In the genomic region with DNA sequence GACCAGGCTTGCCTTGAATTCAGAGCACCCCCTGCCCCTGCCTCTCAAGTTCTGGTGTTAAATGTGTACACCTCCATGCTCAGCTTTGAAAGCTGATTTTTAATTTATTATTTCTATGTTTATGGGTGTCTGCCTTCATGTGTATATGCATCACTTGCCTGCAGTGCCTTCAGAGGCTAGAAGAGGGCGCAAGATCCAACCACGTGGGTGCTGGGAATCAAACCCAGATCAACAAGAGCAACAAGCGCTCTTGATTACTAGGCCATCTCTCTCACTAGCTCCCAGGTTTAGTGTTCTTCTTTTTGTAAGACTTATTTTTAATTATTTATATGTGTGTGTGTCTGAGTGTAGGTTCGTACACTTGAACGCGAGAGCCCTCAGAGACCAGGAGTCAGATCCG, we compare ENCODE assay signal across 33 mouse cellular contexts. TPM values are rescaled to one million over a fixed set of nuclear protein-coding genes. Genes with fewer than 3 reads are reported as not detected.
"Had no signal": no experiment of that assay in that cellular context is flagged by ENCODE, and none has a peak within 500 bp of the region (broad histone marks: within the 10 kb centered on the region; RNA-seq: fewer than 3 reads in every experiment).

No protein-coding gene starts in this region.

- H3K9me3 ChIP-seq: heart, embryonic 10.5 days; heart, embryonic 15.5 days; hindbrain, embryonic 13.5 days; hindbrain, embryonic 15.5 days; kidney, embryonic 15.5 days; limb, embryonic 13.5 days; limb, embryonic 15.5 days; liver, embryonic 13.5 days; liver, embryonic 15.5 days had no signal

- H3K4me1 ChIP-seq: heart, embryonic 13.5 days; heart, embryonic 15.5 days; hindbrain, embryonic 13.5 days; hindbrain, embryonic 15.5 days; limb, embryonic 13.5 days; limb, embryonic 15.5 days had no signal

- H3K27ac ChIP-seq: gastrocnemius, adult 2 months; heart, embryonic 10.5 days; heart, embryonic 13.5 days; heart, embryonic 15.5 days; hindbrain, embryonic 13.5 days; hindbrain, embryonic 15.5 days; hindbrain, postnatal 0 days; kidney, embryonic 15.5 days; kidney, postnatal 0 days; limb, embryonic 13.5 days; limb, embryonic 15.5 days; liver, embryonic 13.5 days; liver, embryonic 15.5 days had no signal

- ATAC-seq: hindbrain, postnatal 0 days; intestine, embryonic 16.5 days had no signal

- H3K4me2 ChIP-seq: heart, embryonic 13.5 days; heart, embryonic 15.5 days; hindbrain, embryonic 13.5 days; hindbrain, embryonic 15.5 days; kidney, embryonic 15.5 days; limb, embryonic 13.5 days; limb, embryonic 15.5 days; liver, embryonic 13.5 days; liver, embryonic 15.5 days had no signal

- H3K27me3 ChIP-seq: heart, embryonic 13.5 days; heart, embryonic 15.5 days; hindbrain, embryonic 13.5 days; hindbrain, embryonic 15.5 days; kidney, embryonic 15.5 days; limb, embryonic 13.5 days; limb, embryonic 15.5 days; liver, embryonic 13.5 days; liver, embryonic 15.5 days had no signal

- H3K9ac ChIP-seq: heart, embryonic 13.5 days; heart, embryonic 15.5 days; hindbrain, embryonic 13.5 days; hindbrain, embryonic 15.5 days; kidney, embryonic 15.5 days; limb, embryonic 13.5 days; limb, embryonic 15.5 days; liver, embryonic 13.5 days; liver, embryonic 15.5 days had no signal

- DNase-seq: gastrocnemius, adult 2 months; gastrocnemius, postnatal 10 days; gastrocnemius, postnatal 25 days; heart, adult 18-20 months; heart, postnatal 14 days; heart, postnatal 36 days; kidney, adult 11 months; kidney, adult 2 months; kidney, adult 9 months; kidney, postnatal 25 days; kidney, postnatal 4 days; layer of hippocampus, adult 9-11 months; layer of hippocampus, postnatal 36 days; left cerebral cortex, postnatal 4 days; liver, embryonic 13.5 days had no signal

- H3K4me3 ChIP-seq: gastrocnemius, adult 2 months; heart, embryonic 10.5 days; heart, embryonic 13.5 days; heart, embryonic 15.5 days; hindbrain, embryonic 13.5 days; hindbrain, embryonic 15.5 days; kidney, embryonic 15.5 days; limb, embryonic 13.5 days; limb, embryonic 15.5 days; liver, embryonic 13.5 days; liver, embryonic 15.5 days had no signal

RNA-seq across cellular contexts. Expression of gene Cort, which starts 28.3 kb away (rescaled TPM):
- total RNA-seq: granulocyte monocyte progenitor cell, adult 5-6 weeks; heart, adult 18-20 months; heart, postnatal 36 days; hematopoietic stem cell, adult 5-6 weeks; liver, adult 2 months had no signal
- polyA plus RNA-seq: heart, embryonic 13.5 days; heart, postnatal 0 days; intestine, embryonic 14.5 days; kidney, adult 2 months; limb, embryonic 11.5 days; limb, embryonic 15.5 days; liver, adult 2 months; liver, embryonic 13.5 days had no signal
